Mouse (Mus musculus) kidney, postnatal 10 days (tissue): Measurements from ENCODE around the gene Tmem63a.
"Not testable (repeated sequence)": the region's sequence is repeated elsewhere in the genome, so short reads cannot be mapped to it uniquely, and the experiment has no call there.

Experiments
- DNase-seq: peaks from one replicate; pipeline ENCODE4 v3.0.0; 2021; ENCODE audit warnings: mixed read lengths

Gene Tmem63a

DNA sequence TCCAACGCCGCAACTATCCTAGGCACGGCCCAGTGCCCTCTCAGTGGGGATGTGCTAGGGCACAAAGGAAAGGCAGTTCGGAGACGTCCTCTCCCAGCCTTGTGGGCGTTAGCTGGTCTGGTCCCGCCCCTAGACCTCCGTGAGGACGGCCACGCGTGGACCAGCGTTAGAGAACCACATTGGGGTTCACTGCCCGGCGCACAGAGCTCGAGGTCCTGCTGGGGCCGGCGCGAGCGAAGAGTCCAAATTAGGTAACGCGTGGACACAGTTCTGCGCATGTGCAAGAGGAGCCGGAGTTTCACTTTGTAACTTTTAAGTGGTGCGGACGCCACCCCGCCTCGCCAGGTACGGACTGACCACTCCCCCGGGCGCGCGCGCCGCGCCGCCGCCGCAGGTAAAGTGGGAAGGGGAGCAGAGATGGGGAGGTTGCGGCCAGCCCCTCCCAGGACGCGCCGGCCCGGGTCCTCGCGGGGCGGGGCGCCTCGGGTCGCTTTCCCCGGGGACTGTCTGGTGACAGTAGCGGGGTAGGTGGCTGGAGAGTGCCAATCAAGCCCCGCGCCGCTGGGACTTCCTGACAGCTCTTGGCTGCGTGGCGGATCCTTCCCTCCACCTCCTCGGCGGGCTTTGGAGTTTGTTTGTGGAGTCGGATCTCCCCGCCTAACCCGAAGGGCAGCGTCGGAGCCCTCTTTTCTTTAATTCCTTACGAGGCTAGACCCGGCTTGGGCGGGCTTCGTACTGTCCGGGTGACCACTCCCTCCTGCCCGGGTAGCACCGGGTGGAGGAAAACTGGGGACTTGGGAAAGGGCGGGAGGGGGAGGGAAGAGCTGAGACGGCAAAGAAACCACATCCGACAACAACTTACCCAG is at the start of gene Tmem63a:
TSS of gene Tmem63a (plus strand) at position 179 of the 866 bp plus-strand sequence.
- peak; percentile 89 for DNase-seq

DNA sequence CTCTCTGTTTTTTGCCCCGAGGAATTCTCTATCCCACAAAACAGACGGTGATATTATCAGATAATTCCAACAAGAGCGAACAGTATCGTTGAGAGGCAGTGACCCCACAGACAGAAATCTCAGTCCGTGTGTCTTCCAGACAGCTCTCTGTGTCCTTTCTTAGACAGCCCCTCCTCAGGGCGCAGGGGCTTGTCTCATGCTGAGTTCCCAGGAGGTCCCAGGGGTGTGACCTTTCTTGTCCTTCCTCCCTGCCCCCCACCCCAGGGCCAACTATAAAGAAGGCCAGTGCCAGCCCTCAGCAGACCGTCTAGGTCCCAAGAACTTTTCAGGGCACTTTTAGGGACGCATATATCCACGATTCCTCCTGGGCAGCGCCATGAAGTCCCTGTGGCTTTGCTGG is 49.3 kb upstream of the Tmem63a start, which contains the start of gene Lefty2:
TSS of gene Lefty2 (plus strand) at position 301 of the 400 bp plus-strand sequence.
- no peak for DNase-seq

DNA sequence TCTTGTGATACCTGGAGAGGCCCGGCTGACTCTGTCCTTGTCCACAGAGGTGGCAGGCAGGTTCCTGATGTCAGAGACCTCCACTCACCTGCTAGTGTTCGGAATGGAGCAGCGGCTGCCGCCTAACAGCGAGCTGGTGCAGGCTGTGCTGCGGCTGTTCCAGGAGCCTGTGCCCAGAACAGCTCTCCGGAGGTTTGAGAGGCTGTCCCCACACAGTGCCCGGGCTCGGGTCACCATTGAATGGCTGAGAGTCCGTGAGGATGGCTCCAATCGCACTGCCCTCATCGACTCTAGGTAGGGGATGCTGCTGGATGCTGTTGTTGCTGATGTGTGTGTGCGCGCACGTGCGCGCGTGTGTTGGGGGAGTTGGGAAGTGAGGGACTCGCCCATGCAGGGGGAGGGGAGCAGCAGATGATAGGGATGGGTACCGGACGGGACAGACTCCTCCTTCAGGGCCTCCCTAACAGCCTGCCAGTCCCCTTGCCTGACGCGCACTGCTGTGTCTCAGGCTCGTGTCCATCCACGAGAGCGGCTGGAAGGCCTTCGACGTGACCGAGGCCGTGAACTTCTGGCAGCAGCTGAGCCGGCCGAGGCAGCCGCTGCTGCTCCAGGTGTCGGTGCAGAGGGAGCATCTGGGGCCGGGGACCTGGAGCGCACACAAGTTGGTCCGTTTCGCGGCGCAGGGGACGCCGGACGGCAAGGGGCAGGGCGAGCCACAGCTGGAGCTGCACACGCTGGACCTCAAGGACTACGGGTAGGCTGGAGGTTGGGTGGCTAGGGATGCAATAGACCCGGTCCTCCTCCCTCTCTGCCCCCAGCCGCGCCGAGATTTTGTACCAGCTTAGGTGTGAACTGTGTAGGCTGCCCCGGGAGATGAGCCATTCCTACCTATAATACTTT is 47.8 kb upstream of the Tmem63a start:
- DNase-seq, result not testable (repeated sequence)

DNA sequence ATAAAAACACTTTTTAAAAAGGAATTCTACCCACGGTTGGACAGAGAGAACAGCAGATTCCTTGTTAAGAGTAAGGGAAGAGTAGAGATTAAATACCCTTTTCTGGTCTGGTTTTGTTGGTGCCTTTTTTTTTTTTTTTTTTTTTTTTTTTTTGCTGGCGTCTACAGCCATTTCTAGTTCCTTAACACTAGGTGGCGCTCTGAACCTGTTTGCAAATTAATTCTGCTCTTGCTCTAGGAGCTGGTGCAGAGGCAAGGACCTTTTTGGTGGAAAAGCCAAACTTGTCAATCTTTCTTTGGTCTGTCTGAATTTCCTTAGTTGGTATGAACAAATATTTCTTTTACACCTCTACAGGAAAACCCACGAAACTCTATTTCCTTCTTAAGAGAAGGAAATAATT is 41.0 kb upstream of the Tmem63a start:
- no peak for DNase-seq

DNA sequence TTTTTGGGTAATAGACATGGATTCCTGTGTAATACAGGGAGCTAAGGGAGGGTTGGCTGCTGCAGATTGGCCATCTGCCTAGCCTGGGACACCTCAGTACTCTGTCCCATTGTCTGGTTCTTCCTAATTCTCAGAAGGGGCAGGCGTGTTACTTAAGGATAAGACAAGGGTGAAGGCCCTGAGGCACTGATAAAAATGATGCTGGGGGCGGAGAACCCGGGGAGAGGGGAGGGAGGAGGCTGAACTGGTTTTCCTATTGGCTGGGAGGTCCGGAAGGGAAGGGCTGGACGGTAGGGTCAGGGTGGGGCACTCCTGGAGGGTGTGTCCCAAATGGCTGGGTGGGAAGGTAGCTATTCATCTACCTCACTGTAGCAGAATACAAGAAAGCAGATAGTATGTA is 39.2 kb upstream of the Tmem63a start:
- no peak for DNase-seq

DNA sequence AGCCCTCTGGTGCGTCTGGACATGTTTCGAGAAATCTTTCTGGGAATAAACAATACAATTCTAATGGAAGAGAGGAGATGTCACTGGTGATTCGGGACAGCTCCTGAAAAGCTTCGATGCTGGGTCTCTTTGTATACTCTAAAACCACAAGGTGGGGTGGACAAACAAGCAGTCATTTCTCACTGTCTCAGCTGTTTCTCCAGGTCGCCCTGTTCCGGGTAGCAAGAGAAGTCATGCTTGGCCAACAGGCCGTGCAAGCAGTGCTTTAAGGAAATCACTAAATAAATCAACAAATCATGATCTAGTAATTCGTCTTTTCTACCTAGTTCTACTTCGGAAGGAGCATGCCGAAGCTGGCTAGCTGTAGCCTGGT is 38.5 kb upstream of the Tmem63a start:
- peak; percentile 49 for DNase-seq

DNA sequence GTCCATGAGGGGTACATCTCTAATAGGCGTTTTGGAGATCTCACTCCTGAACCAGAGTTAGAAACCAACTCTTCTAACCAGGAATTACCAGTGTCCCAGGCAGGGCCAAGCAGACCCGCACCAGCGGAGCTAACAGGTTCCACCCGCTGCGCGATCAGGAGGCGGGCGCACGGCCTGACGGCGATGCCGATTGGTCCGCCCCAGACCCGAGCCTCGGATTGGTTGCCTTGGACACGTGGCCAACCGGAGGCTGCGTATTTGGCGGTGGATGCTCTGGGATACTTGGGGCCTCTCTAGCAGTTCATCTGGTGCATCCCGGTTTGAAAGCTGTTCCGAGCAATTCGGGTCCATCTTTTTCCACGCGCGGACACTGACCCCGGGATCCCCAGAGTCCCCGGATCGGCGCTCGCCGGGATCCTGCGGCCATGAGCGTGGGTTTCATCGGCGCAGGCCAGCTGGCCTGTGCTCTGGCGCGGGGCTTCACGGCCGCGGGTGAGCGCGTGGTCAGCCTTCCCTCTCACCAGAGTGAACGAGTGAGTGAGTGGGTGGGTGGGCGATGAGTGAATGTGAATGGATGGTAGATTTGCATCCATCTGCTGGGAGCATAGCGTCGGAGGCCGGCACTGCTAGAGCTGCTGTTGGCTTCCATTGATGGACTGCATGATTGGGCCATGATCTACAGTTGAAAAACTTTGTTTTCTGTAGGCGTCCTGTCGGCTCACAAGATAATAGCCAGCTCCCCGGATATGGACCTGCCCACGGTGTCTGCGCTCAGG is 37.9 kb upstream of the Tmem63a start, which contains the start of gene Pycr2:
TSS of gene Pycr2 (plus strand) at position 255 of the 776 bp plus-strand sequence.
- peak; percentile 97 for DNase-seq

DNA sequence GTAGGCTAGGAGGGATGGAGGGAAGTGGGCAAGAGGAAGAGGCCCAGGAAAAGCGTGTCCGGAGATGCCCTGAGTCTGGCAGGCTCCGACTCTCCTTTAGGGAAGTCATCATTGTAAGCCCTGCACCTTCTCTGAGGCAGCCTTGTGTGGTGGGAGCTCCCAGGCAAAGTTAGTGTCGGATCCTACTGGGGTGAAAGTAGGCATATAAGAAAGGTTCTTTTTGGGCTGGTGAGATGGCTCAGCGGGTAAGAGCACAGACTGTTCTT is 37.4 kb upstream of the Tmem63a start:
- no peak for DNase-seq

DNA sequence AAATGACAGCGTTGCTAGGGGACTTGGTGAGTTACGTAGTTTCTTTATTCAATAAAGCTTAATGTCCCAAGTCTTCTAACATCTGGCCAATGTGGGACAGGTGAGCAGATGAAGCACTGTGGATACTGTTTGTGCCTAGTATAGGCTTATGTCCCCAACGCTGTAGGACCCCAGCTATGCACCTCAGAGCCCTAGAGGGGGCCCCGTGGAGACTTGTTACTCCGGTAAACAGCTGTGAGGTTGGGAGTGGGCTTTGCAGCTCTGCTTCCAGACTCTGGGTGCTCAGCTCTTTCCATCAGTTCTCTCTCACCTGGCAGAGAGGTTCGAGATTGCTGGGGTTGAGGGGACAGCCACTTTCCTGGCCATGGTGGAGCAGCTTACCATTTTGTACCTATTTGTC is 36.8 kb upstream of the Tmem63a start:
- no peak for DNase-seq

DNA sequence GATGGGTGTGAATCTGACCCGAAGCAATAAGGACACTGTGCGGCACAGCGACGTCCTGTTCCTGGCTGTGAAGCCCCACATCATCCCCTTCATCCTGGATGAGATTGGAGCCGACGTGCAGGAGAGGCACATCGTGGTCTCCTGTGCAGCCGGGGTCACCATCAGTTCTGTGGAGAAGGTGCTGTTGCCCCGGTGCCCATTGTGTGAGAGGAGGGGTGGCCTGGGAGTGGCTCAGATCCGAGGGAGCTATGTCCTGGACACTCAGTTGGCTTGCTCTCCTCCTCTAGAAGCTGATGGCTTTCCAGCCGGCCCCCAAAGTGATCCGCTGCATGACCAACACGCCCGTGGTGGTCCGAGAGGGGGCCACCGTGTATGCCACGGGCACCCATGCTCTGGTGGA is 36.3 kb upstream of the Tmem63a start:
- DNase-seq, result no peak

DNA sequence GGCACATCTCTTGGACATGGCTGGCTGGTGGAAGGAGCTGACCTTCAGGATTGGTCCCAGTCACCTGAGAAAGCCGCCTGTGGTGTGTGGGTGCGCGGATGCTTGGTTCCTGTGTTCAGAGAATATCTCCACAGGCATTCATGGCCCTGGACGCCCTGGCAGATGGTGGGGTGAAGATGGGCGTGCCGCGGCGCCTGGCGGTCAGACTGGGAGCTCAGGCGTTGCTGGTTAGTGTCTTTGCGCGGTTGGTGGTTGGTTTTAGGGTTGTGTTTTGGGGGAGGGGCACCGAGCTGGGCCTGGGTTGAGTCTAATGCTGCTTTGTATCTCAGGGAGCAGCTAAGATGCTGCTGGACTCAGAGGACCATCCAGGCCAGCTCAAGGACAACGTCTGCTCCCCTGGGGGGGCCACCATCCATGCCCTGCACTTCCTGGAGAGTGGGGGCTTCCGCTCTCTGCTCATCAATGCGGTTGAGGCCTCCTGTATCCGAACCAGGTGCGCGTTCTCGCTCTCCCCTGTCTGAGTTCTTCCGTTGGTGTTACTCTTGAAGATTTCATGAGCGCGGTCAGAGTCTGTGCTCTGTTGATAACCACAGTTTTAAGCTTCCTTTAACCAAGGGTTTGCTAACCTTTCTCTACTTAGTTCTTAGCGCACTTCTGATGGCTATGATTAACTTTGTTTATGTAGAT is 35.5 kb upstream of the Tmem63a start:
- no peak for DNase-seq

DNA sequence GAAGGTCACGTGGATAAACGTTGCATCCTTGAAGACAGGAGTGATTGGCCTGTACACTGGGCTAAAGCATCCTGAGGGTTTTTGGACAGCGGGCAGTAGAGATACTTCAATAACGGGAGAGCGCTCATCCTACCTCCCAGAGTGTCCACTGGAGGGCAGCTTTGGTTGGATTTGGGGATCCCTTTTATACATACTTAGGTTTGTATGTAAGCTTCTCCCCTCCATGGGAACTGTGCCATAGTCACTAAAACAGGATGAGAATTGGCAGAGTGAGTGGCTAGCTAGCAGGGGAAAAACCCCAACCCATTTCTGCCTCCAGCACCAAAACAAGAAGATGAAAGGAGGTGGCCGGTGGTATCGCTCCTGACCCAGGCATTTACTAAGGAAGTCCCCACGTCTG is 31.0 kb upstream of the Tmem63a start:
- DNase-seq, result peak; percentile 44

DNA sequence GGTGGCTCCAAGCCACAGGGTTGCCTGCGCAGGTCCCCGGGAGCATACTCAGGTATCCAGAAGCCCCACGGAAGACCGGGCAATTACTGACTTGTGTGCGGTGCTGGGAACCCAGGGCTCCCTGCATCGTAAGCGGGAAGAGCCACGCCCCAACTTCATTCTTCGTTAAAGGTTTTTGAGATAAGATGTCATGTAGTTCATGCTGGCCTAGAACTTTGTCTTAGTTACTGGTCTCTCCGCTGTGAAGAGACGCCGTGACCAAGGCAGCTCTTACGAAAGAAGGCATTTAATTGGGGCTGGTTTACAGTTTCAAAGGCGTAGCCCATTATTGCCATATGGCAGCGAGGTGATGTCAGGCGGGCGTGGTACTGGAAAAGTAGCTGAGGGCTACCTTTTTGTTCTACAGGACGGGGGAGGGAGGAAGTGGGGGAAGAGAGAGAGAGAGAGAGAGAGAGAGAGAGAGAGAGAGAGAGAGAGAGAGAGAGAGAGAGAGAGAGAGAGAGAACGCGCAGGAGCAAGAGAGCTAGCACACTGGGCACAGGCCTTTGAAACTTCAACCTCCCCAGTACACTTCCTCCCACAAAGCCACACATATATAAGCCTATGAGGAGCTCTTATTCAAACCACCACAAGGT is 30.4 kb upstream of the Tmem63a start:
- DNase-seq, result no peak

DNA sequence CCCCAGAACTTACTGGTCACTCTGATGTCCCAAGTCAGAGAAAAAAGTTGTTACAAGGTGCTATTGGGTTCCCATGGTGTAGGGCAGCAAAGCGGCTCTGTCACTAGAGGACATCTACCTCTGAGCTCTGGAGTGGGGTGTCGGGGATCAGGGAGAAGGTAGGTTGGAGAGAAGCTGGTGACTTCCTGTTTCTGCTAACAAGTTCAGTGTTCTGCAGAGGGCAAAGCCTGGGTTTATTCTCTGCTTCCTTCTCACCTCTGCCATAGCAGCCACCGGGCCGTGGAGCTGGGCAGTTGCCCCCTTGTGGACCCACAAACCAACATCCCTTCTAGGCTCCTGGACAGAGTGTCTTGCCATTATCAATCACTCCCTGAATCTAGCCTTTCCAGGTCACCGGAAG is 29.4 kb upstream of the Tmem63a start:
- DNase-seq, result no peak

DNA sequence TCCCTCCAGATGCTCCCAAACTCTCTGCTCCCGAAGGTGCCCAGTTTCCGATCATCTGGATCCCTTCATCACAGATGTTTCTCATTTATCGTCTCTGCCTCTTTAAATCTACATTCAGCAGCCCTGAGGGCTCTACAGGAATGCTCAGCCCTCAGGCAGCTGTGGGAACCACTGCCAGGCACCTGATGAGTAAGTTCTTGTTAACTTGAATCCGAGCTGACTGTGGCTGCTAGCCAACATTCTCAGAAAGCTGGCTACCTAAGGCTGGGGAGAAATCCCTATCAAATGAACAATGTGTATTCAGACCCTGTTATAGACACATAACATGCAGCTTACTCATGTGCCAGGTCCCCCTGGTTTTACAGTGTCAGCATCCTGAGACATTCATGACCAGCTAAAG is 28.3 kb upstream of the Tmem63a start:
- no peak for DNase-seq

DNA sequence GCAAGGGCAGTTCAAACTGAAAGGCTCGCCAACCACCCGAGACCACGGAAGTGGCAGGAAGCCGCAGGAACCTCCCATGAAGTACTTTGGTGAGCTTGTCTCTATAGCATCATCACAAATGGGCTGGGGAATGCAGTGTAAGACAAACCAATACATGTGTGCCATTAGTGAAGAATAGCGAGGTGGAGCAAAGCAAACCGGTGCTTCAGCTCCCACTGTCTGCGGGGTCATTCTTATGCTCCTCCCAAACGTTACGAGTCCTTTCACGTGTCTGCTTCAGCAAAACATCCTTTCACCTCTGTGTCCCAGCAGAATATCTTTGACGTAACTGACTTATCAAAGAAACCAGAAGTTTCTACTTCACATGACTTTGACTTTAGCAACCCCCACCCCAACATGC is 25.7 kb upstream of the Tmem63a start:
- DNase-seq, result no peak

DNA sequence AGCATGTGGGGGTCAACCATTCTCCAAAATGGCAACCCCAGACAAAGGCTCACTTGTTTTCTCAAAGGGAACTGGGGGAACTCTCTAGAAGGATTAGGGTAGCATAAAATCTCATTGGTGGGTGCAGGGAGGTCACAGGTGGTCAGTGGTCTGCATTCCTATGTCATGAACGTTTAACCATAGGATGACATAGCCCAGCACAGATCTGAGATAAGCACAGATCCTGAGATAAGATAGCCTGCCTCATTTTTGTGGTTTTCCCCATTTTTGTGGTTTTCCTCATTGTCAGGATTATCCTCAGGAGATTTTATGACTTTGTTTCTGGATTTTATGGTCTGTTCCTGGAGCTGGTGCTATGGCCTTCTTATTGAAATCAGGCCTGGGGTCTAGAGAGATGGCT is 25.1 kb upstream of the Tmem63a start:
- DNase-seq, result no peak

DNA sequence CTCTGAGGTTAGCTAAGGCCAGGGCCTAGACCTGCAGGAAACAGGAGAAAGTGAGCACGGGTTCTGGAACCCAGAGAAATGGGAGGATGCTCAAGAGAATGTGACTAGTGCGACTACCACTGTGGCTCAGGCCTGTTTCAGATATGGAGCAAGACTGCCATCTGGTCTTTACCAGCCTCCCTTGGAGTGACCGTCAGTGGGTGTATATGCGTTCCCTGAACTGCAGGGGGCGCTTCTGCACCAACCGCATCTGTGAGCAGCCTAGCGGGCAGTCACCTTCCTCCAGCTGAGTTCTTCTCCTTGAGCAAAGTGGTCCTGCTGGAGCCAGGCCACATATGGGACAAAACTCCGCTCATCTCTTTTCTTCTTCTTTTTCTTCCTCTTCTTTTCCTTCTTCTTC is 22.5 kb upstream of the Tmem63a start:
- DNase-seq, result peak; percentile 43

DNA sequence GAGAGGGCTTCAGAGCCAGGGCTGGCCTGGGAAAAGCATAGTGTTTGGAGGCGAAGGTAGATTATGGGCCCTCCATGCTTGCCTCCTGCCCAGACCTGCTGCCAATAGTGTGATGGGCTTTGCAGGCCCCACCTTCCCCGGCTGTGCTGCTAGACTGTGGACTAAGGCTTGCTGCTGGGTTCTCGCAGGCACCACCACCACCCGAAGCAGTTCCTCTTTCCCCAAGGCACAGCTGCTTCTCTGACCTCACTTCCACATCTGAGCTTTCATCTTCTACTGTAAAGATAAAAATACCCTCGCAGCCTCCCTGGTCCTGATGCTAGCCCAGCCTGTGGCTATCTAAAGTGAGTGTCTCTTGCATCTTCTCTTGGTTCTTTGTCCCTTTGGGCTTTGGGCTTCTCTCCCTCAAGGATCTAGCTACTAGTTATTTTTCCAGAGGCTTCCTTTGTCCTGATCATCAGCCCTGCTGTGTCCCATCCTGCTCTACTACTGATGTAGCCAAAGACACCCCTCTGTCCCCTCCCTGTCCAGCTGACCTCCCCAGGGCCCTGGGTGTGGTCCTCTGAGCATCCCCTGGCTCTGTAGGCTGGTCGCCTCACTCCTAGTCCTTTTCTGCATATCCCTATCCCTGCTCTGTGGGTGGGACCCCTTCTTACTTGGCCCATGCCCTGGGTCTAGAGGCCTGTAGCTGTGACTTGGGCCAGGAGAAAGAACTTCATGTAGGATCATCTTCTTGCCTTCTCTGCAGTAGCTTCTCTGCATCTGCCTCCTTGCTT is 19.7 kb upstream of the Tmem63a start:
- no peak for DNase-seq

DNA sequence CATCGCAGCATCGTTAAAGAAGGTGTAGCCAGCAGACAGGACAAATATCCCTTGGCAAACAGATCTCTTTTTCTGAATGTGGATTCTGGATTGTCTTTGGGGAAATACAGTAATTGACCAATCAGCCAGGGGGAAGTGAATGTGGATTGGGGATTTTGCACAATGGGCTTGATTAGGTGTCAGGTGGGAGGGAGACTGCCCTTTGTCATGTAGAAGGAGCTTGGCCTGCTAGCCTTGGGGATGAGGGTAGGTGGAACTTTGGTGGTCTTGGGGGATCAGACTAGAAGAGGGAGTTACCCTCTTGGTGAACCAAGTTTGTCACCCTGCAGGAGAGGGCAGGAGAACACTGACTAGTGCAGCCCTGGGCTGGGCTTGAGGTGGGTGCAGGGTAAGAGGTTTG is 17.4 kb upstream of the Tmem63a start:
- no peak for DNase-seq

DNA sequence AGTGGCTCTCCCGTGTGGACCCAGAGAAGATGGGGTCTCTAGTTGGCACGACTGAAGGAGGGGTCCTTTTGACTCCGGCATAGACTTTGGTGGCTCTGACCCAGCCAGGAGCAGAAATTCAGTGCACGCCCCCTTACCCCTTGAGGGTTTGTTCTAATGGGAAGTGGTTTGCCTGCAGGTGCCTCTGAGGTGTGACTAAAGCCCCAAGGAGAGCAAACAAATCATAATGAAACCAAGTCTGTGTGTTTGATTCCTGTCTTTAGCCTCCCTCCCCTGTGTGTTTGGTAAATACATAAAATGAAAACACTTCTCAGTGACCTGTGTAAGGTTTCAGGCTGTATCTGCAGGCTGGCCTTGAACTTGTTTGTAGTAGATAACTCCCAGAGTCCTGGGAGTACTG is 15.9 kb upstream of the Tmem63a start:
- no peak for DNase-seq
